Mouse (Mus musculus): ENCODE measurements at regions not wholly inside any gene's neighbourhood (a gene's known extent, or its start where the extent isn't known, plus 50 kb on each side); places are given as distances from the start of the nearest gene placed in this dataset.

DNA sequence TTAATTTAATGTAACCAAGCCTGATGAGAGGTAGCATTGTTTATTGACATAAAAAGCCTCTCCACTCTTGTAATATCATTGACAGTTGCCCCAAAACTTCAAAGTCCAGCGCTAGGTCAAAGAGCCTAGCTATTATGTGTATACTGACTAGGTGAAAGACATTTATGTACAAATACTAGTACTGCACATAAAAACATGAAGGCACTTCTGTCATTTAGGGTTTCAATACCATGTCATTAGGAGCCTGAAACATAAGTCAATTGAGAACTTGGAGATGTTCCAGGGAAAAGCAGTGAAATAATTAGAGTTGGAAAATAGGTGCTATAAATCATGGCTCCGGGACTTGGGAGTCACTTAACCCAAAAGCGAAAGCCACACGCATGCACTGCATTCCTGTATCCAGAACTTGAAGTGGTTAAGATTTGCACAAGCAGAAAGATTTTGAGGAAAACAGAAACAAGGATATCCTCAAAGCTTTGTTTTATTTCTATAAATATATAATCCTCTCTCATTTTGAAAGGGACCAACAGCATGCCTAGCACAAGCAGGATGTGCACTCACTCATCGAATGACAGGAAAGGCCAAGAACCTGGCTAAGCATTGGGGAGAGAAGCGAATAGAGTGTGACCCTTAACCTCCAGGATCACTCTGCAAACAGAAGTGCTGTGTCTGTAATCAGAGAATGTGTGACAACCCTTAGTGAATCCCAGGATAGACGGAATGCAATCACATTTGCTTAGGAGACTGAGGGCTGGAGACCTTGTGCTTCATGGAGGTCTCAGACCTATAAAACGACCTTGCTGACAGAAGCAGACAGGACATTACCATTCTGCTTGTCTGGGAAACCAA is 176.3 kb upstream of the Crim1 start:
- H3K9ac ChIP-seq (replicated peaks), result no peak overlapping the region
- no peak for TF ChIP-seq EP300 (IDR thresholded peaks at IDR 0.05; ENCODE audit: low read depth)
- TF ChIP-seq CTCF (IDR thresholded peaks at IDR 0.05; ENCODE audit: low read depth), result no peak
- H3K36me3 ChIP-seq (replicated peaks; ENCODE audit: insufficient read depth, low read length), result no peaks in the 10 kb centered on the region
- DNase-seq, result no peak
- H3K27ac ChIP-seq (ENCODE audit: low read depth), result no peak overlapping the region
- no peak for ATAC-seq
- H3K27me3 ChIP-seq (ENCODE audit: insufficient read depth, low read length), result no peaks in the 10 kb centered on the region
- H3K4me1 ChIP-seq (ENCODE audit: insufficient read depth), result no peaks in the 10 kb centered on the region
- H3K4me2 ChIP-seq (ENCODE audit: low read depth, low read length), result no peak overlapping the region
- H3K9me3 ChIP-seq (ENCODE audit: low read length), result no peaks in the 10 kb centered on the region
- H3K4me3 ChIP-seq (ENCODE audit: low read depth, low read length), result no peak overlapping the region
- WGBS (ENCODE audit: insufficient replicate concordance), result 55% methylated on average over 8 of the region's 8 CpGs

DNA sequence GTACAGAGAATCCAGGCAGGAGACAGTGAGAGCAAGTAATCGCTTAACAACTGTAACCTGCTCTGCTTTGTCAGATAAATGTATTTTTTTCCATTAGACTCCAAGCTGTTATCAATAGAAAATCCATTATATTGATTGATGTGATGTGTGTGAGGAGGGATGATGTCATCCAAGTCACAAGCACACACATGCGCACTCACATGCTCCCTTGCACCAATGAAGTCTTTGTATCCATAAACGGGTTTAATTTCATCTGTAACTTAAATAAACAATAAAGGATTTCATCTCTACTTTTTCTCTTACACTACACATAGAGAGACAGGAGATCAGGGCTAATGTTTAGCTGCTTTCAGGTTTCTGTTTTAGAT is 175.7 kb upstream of the Crim1 start:
- Histone ChIP-seq H3K9ac (replicated peaks) (no peak overlapping the region), H3K4me1 (ENCODE audit: insufficient read depth) (no peaks in the 10 kb centered on the region), H3K4me3 (ENCODE audit: low read depth, low read length) (no peak overlapping the region), H3K36me3 (replicated peaks; ENCODE audit: insufficient read depth, low read length) (no peaks in the 10 kb centered on the region), H3K4me2 (ENCODE audit: low read depth, low read length) (no peak overlapping the region), H3K27ac (ENCODE audit: low read depth) (no peak overlapping the region), H3K9me3 (ENCODE audit: low read length) (no peaks in the 10 kb centered on the region), H3K27me3 (ENCODE audit: insufficient read depth, low read length) (no peaks in the 10 kb centered on the region)
- ATAC-seq (no peak), DNase-seq (no peak)
- WGBS (ENCODE audit: insufficient replicate concordance), result 68% methylated on average over 3 of the region's 3 CpGs
- TF ChIP-seq EP300 (IDR thresholded peaks at IDR 0.05; ENCODE audit: low read depth), result no peak
- no peak for TF ChIP-seq CTCF (IDR thresholded peaks at IDR 0.05; ENCODE audit: low read depth)

DNA sequence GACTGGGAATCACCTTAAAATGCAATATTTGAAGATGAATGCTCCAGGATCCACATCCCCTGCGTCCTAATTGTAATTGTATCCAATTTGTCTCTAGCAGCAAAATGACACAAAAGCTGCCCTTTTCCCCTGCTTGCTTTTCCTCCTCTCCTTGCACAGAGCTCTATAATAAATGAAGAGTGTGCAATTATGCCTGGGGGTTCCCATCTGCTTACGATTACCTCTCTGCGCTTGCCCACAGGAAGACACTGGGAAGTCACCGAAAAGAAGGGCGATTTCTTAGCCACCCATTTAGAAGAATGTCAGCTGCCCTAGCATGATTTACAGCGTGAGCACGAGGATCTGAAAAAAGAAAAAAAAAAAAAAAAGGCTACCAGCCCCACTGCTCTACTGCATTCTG is 174.8 kb upstream of the Crim1 start:
- no peaks in the 10 kb centered on the region for H3K36me3 ChIP-seq (replicated peaks; ENCODE audit: insufficient read depth, low read length)
- no peak overlapping the region for H3K4me3 ChIP-seq (ENCODE audit: low read depth, low read length)
- no peak overlapping the region for H3K27ac ChIP-seq (ENCODE audit: low read depth)
- TF ChIP-seq CTCF (IDR thresholded peaks at IDR 0.05; ENCODE audit: low read depth) (no peak), EP300 (IDR thresholded peaks at IDR 0.05; ENCODE audit: low read depth) (no peak)
- WGBS (ENCODE audit: insufficient replicate concordance), result 66% methylated on average over 7 of the region's 7 CpGs
- H3K4me2 ChIP-seq (ENCODE audit: low read depth, low read length), result no peak overlapping the region
- no peak overlapping the region for H3K9ac ChIP-seq (replicated peaks)
- DNase-seq (no peak), ATAC-seq (no peak)
- no peaks in the 10 kb centered on the region for H3K27me3 ChIP-seq (ENCODE audit: insufficient read depth, low read length)
- H3K9me3 ChIP-seq (ENCODE audit: low read length), result no peaks in the 10 kb centered on the region
- no peaks in the 10 kb centered on the region for H3K4me1 ChIP-seq (ENCODE audit: insufficient read depth)

- H3K27ac ChIP-seq (ENCODE audit: low read depth), result no peak overlapping the region
- H3K9ac ChIP-seq (replicated peaks), result no peak overlapping the region
- no peaks in the 10 kb centered on the region for H3K4me1 ChIP-seq (ENCODE audit: insufficient read depth)
- TF ChIP-seq EP300 (IDR thresholded peaks at IDR 0.05; ENCODE audit: low read depth) (no peak), CTCF (IDR thresholded peaks at IDR 0.05; ENCODE audit: low read depth) (no peak)
- 65% methylated on average over 3 of the region's 3 CpGs for WGBS (ENCODE audit: insufficient replicate concordance)
- no peak for DNase-seq
- no peak for ATAC-seq
- no peaks in the 10 kb centered on the region for H3K27me3 ChIP-seq (ENCODE audit: insufficient read depth, low read length)
- no peak overlapping the region for H3K4me2 ChIP-seq (ENCODE audit: low read depth, low read length)
- H3K36me3 ChIP-seq (replicated peaks; ENCODE audit: insufficient read depth, low read length), result no peaks in the 10 kb centered on the region
- H3K4me3 ChIP-seq (ENCODE audit: low read depth, low read length), result no peak overlapping the region
- no peaks in the 10 kb centered on the region for H3K9me3 ChIP-seq (ENCODE audit: low read length)
Measured at GRCm38 (mm10) chr17:78035648-78036047, 164.4 kb upstream of the Crim1 start.

DNA sequence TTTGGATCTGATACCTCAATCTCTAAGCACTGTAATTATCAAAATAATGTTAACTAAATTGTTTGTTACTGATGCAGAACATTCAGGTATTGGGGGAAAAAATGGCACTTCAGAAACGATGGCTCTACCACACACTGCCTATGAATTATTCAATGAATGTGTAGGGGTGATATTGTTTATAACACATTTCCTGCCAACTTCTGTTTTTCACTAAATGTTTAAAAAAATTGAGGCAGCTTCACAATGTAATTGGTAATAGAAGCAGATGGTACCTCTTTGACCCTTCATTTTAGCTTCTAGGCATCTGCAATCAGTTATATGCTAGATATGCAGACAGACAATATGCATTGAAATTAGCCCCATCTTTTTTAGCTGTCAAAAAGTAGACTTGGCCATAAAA is 159.7 kb upstream of the Crim1 start:
- H3K4me2 ChIP-seq (ENCODE audit: low read depth, low read length), result no peak overlapping the region
- H3K9ac ChIP-seq (replicated peaks), result no peak overlapping the region
- no peaks in the 10 kb centered on the region for H3K9me3 ChIP-seq (ENCODE audit: low read length)
- H3K27me3 ChIP-seq (ENCODE audit: insufficient read depth, low read length), result no peaks in the 10 kb centered on the region
- H3K36me3 ChIP-seq (replicated peaks; ENCODE audit: insufficient read depth, low read length), result no peaks in the 10 kb centered on the region
- TF ChIP-seq CTCF (IDR thresholded peaks at IDR 0.05; ENCODE audit: low read depth), result no peak
- TF ChIP-seq EP300 (IDR thresholded peaks at IDR 0.05; ENCODE audit: low read depth), result no peak
- 85% methylated on average over 1 of the region's 1 CpGs for WGBS (ENCODE audit: insufficient replicate concordance)
- no peak overlapping the region for H3K27ac ChIP-seq (ENCODE audit: low read depth)
- no peaks in the 10 kb centered on the region for H3K4me1 ChIP-seq (ENCODE audit: insufficient read depth)
- ATAC-seq, result no peak
- no peak for DNase-seq
- H3K4me3 ChIP-seq (ENCODE audit: low read depth, low read length), result no peak overlapping the region

DNA sequence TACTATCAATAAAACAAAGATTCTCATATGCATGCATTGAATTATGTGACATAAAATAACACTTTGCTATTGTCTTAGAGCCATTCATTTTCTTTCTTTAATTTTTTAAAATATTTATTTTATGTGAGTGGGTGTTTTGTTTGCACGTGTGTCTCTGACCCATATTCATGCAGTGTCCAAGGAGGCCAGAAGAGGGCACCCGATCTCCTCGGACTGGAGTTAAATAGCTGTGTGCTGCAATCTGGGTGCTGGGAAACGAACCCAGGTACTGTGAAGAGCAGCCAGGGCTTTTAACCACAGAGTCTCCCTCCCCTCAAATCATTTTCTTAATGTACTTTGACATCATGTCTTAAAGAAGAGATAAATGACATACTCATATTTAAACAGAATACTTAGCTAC is 158.8 kb upstream of the Crim1 start:
- Histone ChIP-seq H3K4me2 (ENCODE audit: low read depth, low read length) (no peak overlapping the region), H3K36me3 (replicated peaks; ENCODE audit: insufficient read depth, low read length) (no peaks in the 10 kb centered on the region), H3K4me1 (ENCODE audit: insufficient read depth) (no peaks in the 10 kb centered on the region), H3K27ac (ENCODE audit: low read depth) (no peak overlapping the region), H3K9me3 (ENCODE audit: low read length) (no peaks in the 10 kb centered on the region), H3K9ac (replicated peaks) (no peak overlapping the region), H3K4me3 (ENCODE audit: low read depth, low read length) (no peak overlapping the region), H3K27me3 (ENCODE audit: insufficient read depth, low read length) (no peaks in the 10 kb centered on the region)
- 73% methylated on average over 4 of the region's 4 CpGs for WGBS (ENCODE audit: insufficient replicate concordance)
- ATAC-seq, result no peak
- TF ChIP-seq EP300 (IDR thresholded peaks at IDR 0.05; ENCODE audit: low read depth), result no peak
- TF ChIP-seq CTCF (IDR thresholded peaks at IDR 0.05; ENCODE audit: low read depth), result no peak
- no peak for DNase-seq

Measured in liver, postnatal 0 days (tissue).